Mouse (Mus musculus): ENCODE data around the gene Cdc26. TPM values are rescaled to one million over a fixed set of nuclear protein-coding genes. Genes with fewer than 3 reads are reported as not detected.

Gene Cdc26
- polyA plus RNA-seq, 1 experiment from 2014 or later: 210 TPM

GRCm38 (mm10) chr4:62397616-62398365 lies 10.7 kb downstream of the Cdc26 start:
- H3K36me3 ChIP-seq: peaks cover 74% of the 10 kb centered on the region
- no peak for ATAC-seq (ENCODE audit: insufficient number of reproducible peaks, insufficient read depth, low FRiP score, low TSS enrichment)
- WGBS: 93% methylated on average over 4 of the region's 4 CpGs

DNA sequence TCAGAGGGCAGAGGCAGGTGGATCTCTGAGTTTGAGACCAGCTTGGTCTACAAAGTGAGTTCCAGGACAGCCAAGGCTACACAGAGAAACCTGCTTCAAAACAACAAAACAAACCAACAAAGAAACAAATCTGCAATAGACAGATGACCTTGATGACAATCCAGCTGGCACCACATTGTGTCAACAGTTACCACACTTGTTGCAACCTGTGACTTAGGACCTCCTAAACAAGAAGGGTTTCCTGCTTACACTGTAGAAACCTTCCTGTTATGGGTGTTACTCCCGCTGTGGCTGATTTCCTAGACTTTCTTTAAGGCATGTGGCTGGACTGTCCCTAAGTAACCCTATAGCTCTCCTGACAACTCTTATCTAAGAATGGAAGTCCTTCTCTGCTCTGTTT lies 12.6 kb downstream of the Cdc26 start:
- Histone ChIP-seq H3K36me3 (peaks cover 71% of the 10 kb centered on the region), H3K9me3 (no peaks in the 10 kb centered on the region), H3K4me1 (no peaks in the 10 kb centered on the region), H3K4me3 (no peak overlapping the region), H3K27ac (no peak overlapping the region), H3K4me2 (replicated peaks) (no peak overlapping the region), H3K9ac (no peak overlapping the region), H3K27me3 (no peaks in the 10 kb centered on the region)
- 79% methylated on average over 1 of the region's 1 CpGs for WGBS
- no peak for ATAC-seq (ENCODE audit: insufficient number of reproducible peaks, insufficient read depth, low FRiP score, low TSS enrichment)

More at GRCm38 (mm10) chr4:62397616-62398365, 10.7 kb downstream of the Cdc26 start:
- Histone ChIP-seq H3K27me3 (no peaks in the 10 kb centered on the region), H3K27ac (no peak overlapping the region), H3K4me2 (replicated peaks) (no peak overlapping the region), H3K9me3 (no peaks in the 10 kb centered on the region), H3K9ac (no peak overlapping the region), H3K4me3 (no peak overlapping the region), H3K4me1 (no peaks in the 10 kb centered on the region)

DNA sequence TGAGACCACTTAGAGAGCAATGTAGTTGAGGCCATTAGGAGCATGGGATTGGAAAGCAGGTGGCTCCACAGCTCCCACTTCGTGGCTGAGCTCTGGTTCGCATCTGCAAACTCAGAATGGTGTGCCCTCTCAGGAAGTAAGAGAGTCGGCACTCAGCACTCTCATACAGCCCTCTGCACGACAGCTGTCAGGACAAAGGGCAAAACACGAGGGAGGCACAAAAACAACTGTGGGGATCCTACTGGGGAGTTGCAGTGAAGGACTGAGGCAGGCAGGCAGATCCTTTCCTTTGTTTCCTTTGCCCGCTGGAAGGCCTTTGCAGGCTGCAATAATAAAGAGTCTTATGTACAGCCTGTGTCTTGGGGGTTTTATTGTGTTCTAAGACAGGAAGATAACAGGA lies 15.0 kb downstream of the Cdc26 start:
- H3K27ac ChIP-seq: no peak overlapping the region
- H3K4me1 ChIP-seq: no peaks in the 10 kb centered on the region
- peaks cover 62% of the 10 kb centered on the region for H3K36me3 ChIP-seq
- H3K27me3 ChIP-seq: no peaks in the 10 kb centered on the region
- H3K4me3 ChIP-seq: no peak overlapping the region
- H3K9me3 ChIP-seq: no peaks in the 10 kb centered on the region
- ATAC-seq (ENCODE audit: insufficient number of reproducible peaks, insufficient read depth, low FRiP score, low TSS enrichment): no peak
- WGBS: 64% methylated on average over 6 of the region's 6 CpGs
- H3K4me2 ChIP-seq (replicated peaks): no peak overlapping the region
- no peak overlapping the region for H3K9ac ChIP-seq

- 84% methylated on average over 7 of the region's 7 CpGs for WGBS
- no peak overlapping the region for H3K9ac ChIP-seq
- no peaks in the 10 kb centered on the region for H3K27me3 ChIP-seq
- ATAC-seq (ENCODE audit: insufficient number of reproducible peaks, insufficient read depth, low FRiP score, low TSS enrichment): no peak
- no peaks in the 10 kb centered on the region for H3K4me1 ChIP-seq
- no peaks in the 10 kb centered on the region for H3K9me3 ChIP-seq
- H3K4me2 ChIP-seq (replicated peaks): no peak overlapping the region
- peaks cover 58% of the 10 kb centered on the region for H3K36me3 ChIP-seq
- H3K4me3 ChIP-seq: no peak overlapping the region
- no peak overlapping the region for H3K27ac ChIP-seq
Observed at GRCm38 (mm10) chr4:62391892-62392291, 16.6 kb downstream of the Cdc26 start.

DNA sequence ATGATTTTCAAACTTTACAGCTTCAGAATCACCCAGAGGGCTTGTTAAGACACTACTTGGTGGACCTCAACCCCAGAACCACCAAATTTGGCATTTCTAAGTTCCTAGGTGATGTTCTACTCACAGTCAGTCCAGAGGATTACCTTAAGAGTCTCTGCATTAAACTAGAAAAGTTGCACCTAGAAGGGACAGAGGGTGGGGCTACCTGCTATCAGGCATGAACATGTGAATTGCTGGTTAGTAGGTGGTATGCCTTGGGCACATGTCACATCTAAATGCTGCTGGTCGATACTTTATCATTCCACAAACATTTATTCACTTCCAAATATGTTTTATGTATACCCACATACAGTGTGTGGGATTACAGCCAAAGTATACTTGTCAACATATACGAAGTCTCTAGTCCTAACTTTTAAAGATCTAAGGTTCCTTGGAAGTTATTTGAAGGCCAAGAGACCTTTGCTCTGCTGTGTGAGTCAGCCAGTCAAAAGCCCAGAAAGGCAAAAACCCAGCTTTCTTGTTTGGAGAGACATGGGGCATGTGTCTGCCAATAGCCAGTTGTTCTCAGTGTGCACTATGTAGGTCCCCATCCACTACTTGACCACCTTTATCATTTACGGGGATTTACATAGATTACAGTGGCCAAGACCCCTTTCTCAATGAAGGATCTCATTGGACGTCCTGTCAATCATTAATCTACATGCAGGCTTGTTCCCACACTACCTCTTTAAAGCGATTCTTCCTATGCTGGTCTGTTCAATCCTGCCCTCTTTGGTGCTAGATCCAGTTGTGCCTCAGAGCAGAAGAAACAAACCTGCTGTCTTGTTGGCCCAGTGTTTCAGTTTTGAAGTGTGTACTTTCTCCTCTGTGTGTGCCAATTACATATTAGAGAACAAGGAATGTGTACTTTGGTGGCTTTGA lies 18.6 kb downstream of the Cdc26 start:
- no peaks in the 10 kb centered on the region for H3K9me3 ChIP-seq

DNA sequence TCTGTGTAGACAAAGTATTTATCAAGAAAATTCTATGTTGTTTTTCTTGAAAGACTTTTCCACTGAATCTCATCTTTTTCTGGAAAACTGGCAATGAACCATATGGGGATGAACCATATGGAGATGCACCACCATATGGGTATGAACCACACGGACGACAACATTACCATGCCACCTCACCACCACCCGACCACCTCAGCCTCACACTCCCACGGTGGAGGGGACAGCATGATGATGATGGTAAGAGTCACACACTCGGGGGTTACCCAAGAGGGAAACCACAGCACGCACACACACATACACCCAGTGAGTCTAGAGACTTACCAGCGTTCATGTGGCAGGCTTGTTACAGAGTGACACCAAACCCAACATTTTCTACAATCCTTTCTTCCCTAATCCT lies 23.0 kb downstream of the Cdc26 start:
- no peak overlapping the region for H3K4me3 ChIP-seq
- H3K36me3 ChIP-seq: peaks cover 28% of the 10 kb centered on the region
- no peak overlapping the region for H3K4me2 ChIP-seq (replicated peaks)
- H3K27ac ChIP-seq: no peak overlapping the region
- no peaks in the 10 kb centered on the region for H3K4me1 ChIP-seq
- H3K9me3 ChIP-seq: no peaks in the 10 kb centered on the region
- WGBS: 88% methylated on average over 7 of the region's 7 CpGs
- H3K9ac ChIP-seq: no peak overlapping the region
- H3K27me3 ChIP-seq: no peaks in the 10 kb centered on the region
- ATAC-seq (ENCODE audit: insufficient number of reproducible peaks, insufficient read depth, low FRiP score, low TSS enrichment): no peak

More for the DNA sequence above, 18.6 kb downstream of the Cdc26 start:
- Histone ChIP-seq H3K4me2 (replicated peaks) (no peak overlapping the region), H3K36me3 (peaks cover 48% of the 10 kb centered on the region), H3K27ac (no peak overlapping the region), H3K4me1 (no peaks in the 10 kb centered on the region), H3K4me3 (no peak overlapping the region), H3K9ac (no peak overlapping the region), H3K27me3 (no peaks in the 10 kb centered on the region)
- ATAC-seq (ENCODE audit: insufficient number of reproducible peaks, insufficient read depth, low FRiP score, low TSS enrichment): no peak
- WGBS: 87% methylated on average over 5 of the region's 5 CpGs

DNA sequence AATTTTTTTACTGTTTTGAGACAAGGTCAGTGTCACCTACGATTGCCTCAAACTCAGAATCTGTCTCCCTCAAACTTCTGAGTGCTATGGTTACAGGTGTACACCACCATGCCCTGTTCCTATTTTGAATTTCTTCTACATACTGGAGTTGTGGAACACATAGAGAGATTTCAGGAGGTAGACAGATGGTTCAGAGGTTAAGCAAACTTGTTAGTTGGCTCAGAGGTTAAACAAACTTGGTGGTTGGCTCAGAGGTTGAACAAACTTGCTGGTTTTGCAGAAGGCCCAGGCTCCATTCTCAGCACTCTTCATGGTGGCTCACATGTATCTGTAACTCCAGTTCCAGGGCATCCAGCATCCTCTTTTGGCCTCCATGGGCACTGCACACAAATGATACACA lies 24.3 kb downstream of the Cdc26 start:
- no peak for ATAC-seq (ENCODE audit: insufficient number of reproducible peaks, insufficient read depth, low FRiP score, low TSS enrichment)
- Histone ChIP-seq H3K9me3 (no peaks in the 10 kb centered on the region), H3K9ac (no peak overlapping the region), H3K36me3 (peaks cover 19% of the 10 kb centered on the region), H3K27ac (no peak overlapping the region), H3K4me2 (replicated peaks) (no peak overlapping the region), H3K4me3 (no peak overlapping the region), H3K27me3 (no peaks in the 10 kb centered on the region), H3K4me1 (no peaks in the 10 kb centered on the region)
- 82% methylated on average over 1 of the region's 1 CpGs for WGBS

GRCm38 (mm10) chr4:62383752-62384151 lies 24.7 kb downstream of the Cdc26 start:
- Histone ChIP-seq H3K4me3 (no peak overlapping the region), H3K36me3 (peaks cover 19% of the 10 kb centered on the region), H3K4me1 (no peaks in the 10 kb centered on the region), H3K9ac (no peak overlapping the region), H3K27ac (no peak overlapping the region), H3K9me3 (no peaks in the 10 kb centered on the region), H3K27me3 (no peaks in the 10 kb centered on the region), H3K4me2 (replicated peaks) (no peak overlapping the region)
- WGBS: 84% methylated on average over 7 of the region's 7 CpGs
- ATAC-seq (ENCODE audit: insufficient number of reproducible peaks, insufficient read depth, low FRiP score, low TSS enrichment): no peak

DNA sequence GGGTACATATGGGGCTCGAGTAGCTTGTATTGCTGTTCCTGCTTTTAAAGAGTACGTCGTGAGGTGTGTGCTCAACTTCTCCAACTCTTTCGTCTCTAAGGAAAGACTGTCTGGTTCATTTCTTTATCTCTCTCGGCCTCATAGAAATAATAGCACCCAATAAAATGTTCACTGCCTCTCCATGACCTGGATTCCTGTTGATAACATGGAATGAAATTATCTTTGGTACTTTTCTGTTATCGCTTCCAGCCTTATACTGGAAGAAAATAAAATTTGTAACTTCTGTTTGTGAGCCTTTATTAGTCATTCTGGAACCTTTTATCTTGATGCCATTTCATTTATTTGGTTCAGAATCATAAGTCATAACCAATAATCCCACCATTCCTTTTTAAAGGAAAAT lies 25.2 kb downstream of the Cdc26 start:
- Histone ChIP-seq H3K4me1 (no peaks in the 10 kb centered on the region), H3K9ac (no peak overlapping the region), H3K4me3 (no peak overlapping the region), H3K9me3 (no peaks in the 10 kb centered on the region), H3K36me3 (peaks cover 14% of the 10 kb centered on the region), H3K27ac (no peak overlapping the region), H3K27me3 (no peaks in the 10 kb centered on the region), H3K4me2 (replicated peaks) (no peak overlapping the region)
- 93% methylated on average over 6 of the region's 6 CpGs for WGBS
- no peak for ATAC-seq (ENCODE audit: insufficient number of reproducible peaks, insufficient read depth, low FRiP score, low TSS enrichment)

DNA sequence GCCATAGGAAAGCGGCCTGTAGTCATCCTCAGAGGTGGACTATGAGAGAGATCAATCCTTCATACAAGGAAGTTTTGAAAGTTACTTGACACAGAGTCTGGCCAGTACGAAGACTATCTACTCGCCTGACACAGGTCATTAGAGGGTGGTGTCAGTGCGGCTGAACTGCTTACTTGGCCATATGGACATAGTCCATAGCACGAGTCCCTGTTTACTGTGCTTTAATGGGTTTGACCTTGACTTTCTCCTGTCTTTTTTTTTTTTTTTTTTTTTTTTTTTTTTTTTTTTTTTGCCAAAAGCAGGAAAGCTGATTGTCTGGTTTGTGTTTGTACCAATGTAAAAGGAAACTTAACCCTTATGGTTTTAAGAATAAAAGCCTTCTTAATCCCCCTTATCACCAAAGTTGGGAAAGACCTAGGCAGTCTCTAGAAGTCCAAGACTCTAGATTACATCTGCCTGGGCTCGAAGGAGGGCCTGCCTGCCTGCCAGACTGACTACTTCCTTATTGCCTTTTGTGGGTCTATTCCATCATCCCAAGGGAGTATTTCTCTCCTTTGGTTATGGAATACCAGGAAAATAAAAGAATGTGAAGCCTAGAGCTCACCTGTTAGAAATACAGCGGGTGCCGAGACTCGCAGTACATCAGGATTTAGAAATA lies 28.6 kb downstream of the Cdc26 start:
- Histone ChIP-seq H3K27ac (no peak overlapping the region), H3K36me3 (no peaks in the 10 kb centered on the region), H3K9ac (no peak overlapping the region), H3K4me1 (no peaks in the 10 kb centered on the region), H3K4me2 (replicated peaks) (no peak overlapping the region), H3K9me3 (no peaks in the 10 kb centered on the region), H3K27me3 (no peaks in the 10 kb centered on the region), H3K4me3 (no peak overlapping the region)
- 81% methylated on average over 9 of the region's 9 CpGs for WGBS
- ATAC-seq (ENCODE audit: insufficient number of reproducible peaks, insufficient read depth, low FRiP score, low TSS enrichment): no peak

DNA sequence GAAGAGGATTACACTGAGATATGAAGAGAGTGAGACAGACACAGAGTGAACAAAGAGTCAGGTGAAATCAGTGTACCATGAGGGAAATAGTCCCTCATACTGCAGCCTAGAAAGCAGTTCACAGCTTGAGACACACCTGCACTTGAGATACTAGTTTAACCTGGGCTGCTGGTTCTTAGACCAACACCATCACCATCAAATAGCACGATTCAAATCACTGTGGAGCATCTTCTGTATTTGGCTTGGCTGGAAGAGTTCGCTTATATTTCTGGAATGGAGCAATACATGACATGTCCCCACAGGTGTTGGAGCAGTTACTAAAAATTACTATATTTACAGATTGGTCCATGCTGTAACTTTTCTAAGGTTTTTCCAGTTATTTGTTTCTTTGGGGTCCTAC lies 32.3 kb downstream of the Cdc26 start:
- no peak overlapping the region for H3K27ac ChIP-seq
- no peaks in the 10 kb centered on the region for H3K4me1 ChIP-seq
- H3K9me3 ChIP-seq: no peaks in the 10 kb centered on the region
- no peak overlapping the region for H3K9ac ChIP-seq
- H3K4me3 ChIP-seq: no peak overlapping the region
- no peak overlapping the region for H3K4me2 ChIP-seq (replicated peaks)
- H3K27me3 ChIP-seq: no peaks in the 10 kb centered on the region
- ATAC-seq (ENCODE audit: insufficient number of reproducible peaks, insufficient read depth, low FRiP score, low TSS enrichment): no peak
- no peaks in the 10 kb centered on the region for H3K36me3 ChIP-seq
- 78% methylated on average over 2 of the region's 2 CpGs for WGBS

Measured in embryonic facial prominence, embryonic 12.5 days (tissue).